Mouse (Mus musculus): ENCODE data around the gene Mfsd9. TPM values are rescaled to one million over a fixed set of nuclear protein-coding genes. Genes with fewer than 3 reads are reported as not detected.

Gene Mfsd9
- polyA plus RNA-seq, 1 experiment, result 14.0 TPM

DNA sequence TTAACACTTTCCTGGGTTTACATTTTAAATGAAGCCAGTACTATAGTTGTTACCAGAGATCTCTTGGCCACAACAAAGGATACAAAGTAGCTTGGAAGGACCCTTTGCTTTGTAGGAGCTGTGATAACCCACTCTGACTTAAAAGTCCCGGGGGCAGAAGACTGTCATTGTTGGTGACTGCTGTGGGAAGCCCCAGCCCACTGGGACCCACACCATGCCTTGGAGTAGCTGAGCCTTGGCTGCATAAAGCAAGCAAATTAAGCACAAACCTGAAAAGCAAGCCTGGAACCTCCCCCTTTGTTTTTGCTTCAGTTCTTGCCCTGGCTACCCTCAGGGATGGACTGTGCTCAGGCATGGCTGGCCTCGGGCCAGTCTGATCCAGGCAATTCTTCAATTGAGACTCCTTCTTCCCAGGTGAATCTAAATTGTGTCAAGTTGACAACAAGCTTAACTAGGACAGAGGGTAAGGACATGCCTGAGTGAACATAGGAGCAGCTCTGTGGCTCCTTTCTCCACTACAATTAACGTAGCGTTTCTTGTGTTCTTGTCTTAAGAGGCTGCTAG is 21.1 kb downstream of the Mfsd9 start:
- H3K27me3 ChIP-seq (ENCODE audit: control insufficient read depth, insufficient read depth, low read length), result no peaks in the 10 kb centered on the region
- TF ChIP-seq POLR2A (IDR thresholded peaks at IDR 0.05; ENCODE audit: low read depth, low read length) (no peak), CTCF (IDR thresholded peaks at IDR 0.05; ENCODE audit: extremely low read depth, insufficient read length, insufficient replicate concordance, low read depth, low read length) (no peak)
- H3K27ac ChIP-seq (ENCODE audit: insufficient read depth, low read depth, low read length), result no peak overlapping the region
- 78% methylated on average over 4 of the region's 4 CpGs for WGBS
- H3K4me1 ChIP-seq (ENCODE audit: control insufficient read depth, insufficient read depth, insufficient read length, low read length), result peaks cover 20% of the 10 kb centered on the region
- H3K4me3 ChIP-seq (ENCODE audit: low read depth, low read length), result no peak overlapping the region
- H3K36me3 ChIP-seq (ENCODE audit: control insufficient read depth, insufficient read depth, low read length), result peaks cover 29% of the 10 kb centered on the region

DNA sequence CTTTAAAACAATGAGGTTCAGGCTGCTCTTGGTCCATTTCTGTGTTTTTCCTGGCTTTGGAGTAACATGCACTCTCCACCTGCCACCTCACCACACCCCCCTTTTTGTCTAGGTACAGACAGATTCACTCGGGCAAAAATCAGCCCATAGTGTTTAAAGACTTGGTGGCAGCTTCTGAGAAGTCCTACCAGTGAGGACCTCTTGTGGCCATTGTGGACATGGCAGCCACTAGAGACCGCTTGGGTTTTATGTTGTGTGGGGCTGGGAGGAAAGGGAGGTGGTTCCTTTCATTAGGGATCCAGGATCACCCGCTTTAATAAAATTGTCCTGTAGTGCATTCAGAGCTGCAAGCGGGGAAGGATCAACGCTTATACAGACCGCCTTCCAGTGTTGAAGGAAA is 21.9 kb downstream of the Mfsd9 start:
- H3K27me3 ChIP-seq (ENCODE audit: control insufficient read depth, insufficient read depth, low read length), result no peaks in the 10 kb centered on the region
- H3K27ac ChIP-seq (ENCODE audit: insufficient read depth, low read depth, low read length), result no peak overlapping the region
- peaks cover 24% of the 10 kb centered on the region for H3K36me3 ChIP-seq (ENCODE audit: control insufficient read depth, insufficient read depth, low read length)
- no peak overlapping the region for H3K4me3 ChIP-seq (ENCODE audit: low read depth, low read length)
- TF ChIP-seq POLR2A (IDR thresholded peaks at IDR 0.05; ENCODE audit: low read depth, low read length), result no peak
- TF ChIP-seq CTCF (IDR thresholded peaks at IDR 0.05; ENCODE audit: extremely low read depth, insufficient read length, insufficient replicate concordance, low read depth, low read length), result peak; percentile 76; the same call in 1 of the 2 replicates
- H3K4me1 ChIP-seq (ENCODE audit: control insufficient read depth, insufficient read depth, insufficient read length, low read length), result peaks cover 19% of the 10 kb centered on the region
- WGBS, result 43% methylated on average over 6 of the region's 6 CpGs

DNA sequence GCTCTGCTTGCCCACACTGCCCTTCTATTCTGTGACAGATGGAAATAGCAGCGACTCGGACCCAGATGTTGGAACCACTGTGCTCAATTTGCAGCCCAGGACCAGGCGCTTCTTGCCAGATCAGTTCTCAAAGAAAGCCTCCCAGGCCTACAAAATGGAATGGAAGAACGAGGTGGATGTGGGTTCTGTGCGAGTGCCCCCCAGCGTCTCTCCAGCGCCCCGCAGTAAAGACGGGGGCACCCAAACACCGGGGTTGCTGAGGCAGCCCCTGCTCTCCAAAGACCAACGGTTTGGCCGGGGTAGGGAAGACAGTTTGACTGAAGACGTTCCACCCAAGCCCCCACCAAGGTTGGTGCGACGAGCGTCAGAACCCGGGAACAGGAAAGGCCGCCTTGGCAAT is 22.9 kb downstream of the Mfsd9 start:
- Histone ChIP-seq H3K27me3 (ENCODE audit: control insufficient read depth, insufficient read depth, low read length) (no peaks in the 10 kb centered on the region), H3K4me3 (ENCODE audit: low read depth, low read length) (no peak overlapping the region), H3K27ac (ENCODE audit: insufficient read depth, low read depth, low read length) (no peak overlapping the region), H3K4me1 (ENCODE audit: control insufficient read depth, insufficient read depth, insufficient read length, low read length) (peaks cover 19% of the 10 kb centered on the region), H3K36me3 (ENCODE audit: control insufficient read depth, insufficient read depth, low read length) (peaks cover 26% of the 10 kb centered on the region)
- WGBS, result 93% methylated on average over 18 of the region's 18 CpGs
- no peak for TF ChIP-seq POLR2A (IDR thresholded peaks at IDR 0.05; ENCODE audit: low read depth, low read length)
- TF ChIP-seq CTCF (IDR thresholded peaks at IDR 0.05; ENCODE audit: extremely low read depth, insufficient read length, insufficient replicate concordance, low read depth, low read length), result no peak

DNA sequence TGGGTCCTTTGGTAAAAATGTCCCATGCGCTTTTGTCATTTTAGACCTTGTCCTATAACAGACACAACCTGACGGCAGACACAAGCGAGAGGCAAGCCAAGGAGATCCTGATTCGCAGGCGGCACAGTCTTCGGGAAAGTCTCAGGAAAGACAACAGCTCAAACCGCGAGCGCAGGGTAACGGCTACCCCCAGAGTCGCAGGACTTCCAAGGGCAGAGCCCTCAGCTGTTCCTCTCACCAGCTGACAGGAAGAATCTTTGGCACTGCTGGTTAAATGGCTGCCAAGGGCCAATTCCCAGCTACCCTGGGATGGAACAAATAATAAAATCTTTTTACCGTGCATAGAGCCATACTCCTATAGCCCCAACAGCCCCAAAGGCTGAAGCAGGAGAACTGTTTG is 25.0 kb downstream of the Mfsd9 start:
- Histone ChIP-seq H3K36me3 (ENCODE audit: control insufficient read depth, insufficient read depth, low read length) (peaks cover 22% of the 10 kb centered on the region), H3K4me3 (ENCODE audit: low read depth, low read length) (no peak overlapping the region), H3K4me1 (ENCODE audit: control insufficient read depth, insufficient read depth, insufficient read length, low read length) (peaks cover 12% of the 10 kb centered on the region), H3K27me3 (ENCODE audit: control insufficient read depth, insufficient read depth, low read length) (no peaks in the 10 kb centered on the region), H3K27ac (ENCODE audit: insufficient read depth, low read depth, low read length) (peak overlapping the region; percentile 77)
- 91% methylated on average over 12 of the region's 12 CpGs for WGBS
- TF ChIP-seq CTCF (IDR thresholded peaks at IDR 0.05; ENCODE audit: extremely low read depth, insufficient read length, insufficient replicate concordance, low read depth, low read length) (no peak), POLR2A (IDR thresholded peaks at IDR 0.05; ENCODE audit: low read depth, low read length) (no peak)

DNA sequence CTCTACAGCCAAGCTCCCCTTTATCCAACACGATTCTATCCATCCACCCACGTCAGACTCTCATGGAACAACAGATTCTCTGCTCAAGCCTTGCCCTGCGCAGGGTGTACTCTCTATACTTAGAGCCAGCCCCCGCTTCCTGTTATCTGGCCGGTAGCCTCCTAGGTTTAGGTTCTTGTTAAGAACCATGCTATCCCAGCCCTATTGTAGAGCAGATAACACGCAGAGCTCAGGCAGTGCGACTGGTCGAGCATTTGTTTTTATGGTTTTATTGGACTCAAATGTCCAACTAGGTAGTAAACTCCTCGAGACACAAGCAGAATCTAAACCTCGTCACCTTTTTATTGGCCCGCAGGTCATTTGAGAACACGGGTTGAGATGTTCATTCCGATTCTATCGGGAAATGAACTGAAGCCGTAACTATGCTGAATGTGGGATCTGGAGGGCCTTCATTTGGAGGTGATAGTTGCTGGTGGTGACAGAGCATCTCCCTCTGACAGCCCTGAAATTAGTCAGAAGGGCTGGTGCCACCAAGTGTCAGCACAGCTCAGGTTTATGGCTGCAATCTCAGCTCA is 25.7 kb downstream of the Mfsd9 start:
- TF ChIP-seq POLR2A (IDR thresholded peaks at IDR 0.05; ENCODE audit: low read depth, low read length) (no peak), CTCF (IDR thresholded peaks at IDR 0.05; ENCODE audit: extremely low read depth, insufficient read length, insufficient replicate concordance, low read depth, low read length) (no peak)
- H3K36me3 ChIP-seq (ENCODE audit: control insufficient read depth, insufficient read depth, low read length), result peaks cover 22% of the 10 kb centered on the region
- 21% methylated on average over 15 of the region's 15 CpGs for WGBS
- no peaks in the 10 kb centered on the region for H3K27me3 ChIP-seq (ENCODE audit: control insufficient read depth, insufficient read depth, low read length)
- H3K27ac ChIP-seq (ENCODE audit: insufficient read depth, low read depth, low read length), result peak overlapping the region; percentile 82
- H3K4me3 ChIP-seq (ENCODE audit: low read depth, low read length), result no peak overlapping the region
- H3K4me1 ChIP-seq (ENCODE audit: control insufficient read depth, insufficient read depth, insufficient read length, low read length), result peaks cover 16% of the 10 kb centered on the region

DNA sequence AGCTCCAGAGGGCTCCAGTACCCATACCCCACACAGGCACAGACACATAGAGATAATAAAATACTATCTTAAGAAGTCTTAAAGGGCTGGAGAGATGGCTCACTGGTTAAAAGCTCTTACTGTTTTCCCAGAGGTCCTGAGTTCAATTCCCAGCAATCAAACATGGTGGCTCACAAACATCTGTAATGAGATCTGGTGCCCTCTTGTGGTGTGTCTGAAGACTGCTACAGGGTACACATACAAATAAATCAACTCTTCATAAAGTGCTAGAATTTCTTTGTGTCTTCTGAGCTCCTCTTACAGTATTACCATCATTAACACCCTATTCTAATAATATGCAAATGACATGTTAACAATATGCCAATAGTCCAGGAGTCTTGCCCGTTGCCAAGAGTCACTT is 26.4 kb downstream of the Mfsd9 start:
- no peak overlapping the region for H3K4me3 ChIP-seq (ENCODE audit: low read depth, low read length)
- H3K27me3 ChIP-seq (ENCODE audit: control insufficient read depth, insufficient read depth, low read length), result no peaks in the 10 kb centered on the region
- 35% methylated on average over 1 of the region's 1 CpGs for WGBS
- peaks cover 18% of the 10 kb centered on the region for H3K4me1 ChIP-seq (ENCODE audit: control insufficient read depth, insufficient read depth, insufficient read length, low read length)
- TF ChIP-seq CTCF (IDR thresholded peaks at IDR 0.05; ENCODE audit: extremely low read depth, insufficient read length, insufficient replicate concordance, low read depth, low read length), result no peak
- TF ChIP-seq POLR2A (IDR thresholded peaks at IDR 0.05; ENCODE audit: low read depth, low read length), result no peak
- peak overlapping the region; percentile 82 for H3K27ac ChIP-seq (ENCODE audit: insufficient read depth, low read depth, low read length)
- H3K36me3 ChIP-seq (ENCODE audit: control insufficient read depth, insufficient read depth, low read length), result peaks cover 22% of the 10 kb centered on the region

DNA sequence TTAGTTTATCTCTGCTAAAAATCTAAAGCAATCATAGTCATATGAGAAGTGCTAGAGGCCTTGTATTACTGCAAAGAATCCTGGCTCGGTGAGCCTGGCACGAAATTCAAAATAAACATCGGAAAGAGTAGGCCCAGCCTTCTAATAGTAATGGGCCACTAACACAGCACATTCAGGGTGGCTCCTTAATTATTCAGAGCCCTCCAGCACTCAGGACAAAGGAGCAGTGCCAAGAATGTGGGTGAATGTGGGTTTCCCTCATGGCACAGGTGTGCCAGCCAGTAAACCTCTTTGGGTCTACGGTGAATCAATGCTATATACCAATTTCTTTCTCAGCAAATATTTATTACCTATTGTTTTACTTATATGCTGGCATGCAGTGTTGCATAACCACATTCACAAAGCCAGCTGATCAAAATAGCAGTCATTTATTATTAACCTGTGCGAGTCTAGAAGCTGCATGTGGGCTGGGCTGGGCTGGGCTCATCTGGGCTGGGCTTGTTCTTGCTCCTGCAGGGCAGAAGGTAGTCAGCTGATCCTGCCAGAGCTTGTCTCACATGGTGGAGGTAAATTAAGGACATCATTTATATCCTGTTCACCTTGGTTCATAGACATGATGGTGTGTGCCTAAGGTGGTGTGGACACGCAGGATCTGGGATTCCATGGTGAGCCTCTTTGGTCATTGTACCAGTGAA is 30.6 kb downstream of the Mfsd9 start:
- H3K4me3 ChIP-seq (ENCODE audit: low read depth, low read length), result no peak overlapping the region
- WGBS, result 50% methylated on average over 6 of the region's 6 CpGs
- H3K4me1 ChIP-seq (ENCODE audit: control insufficient read depth, insufficient read depth, insufficient read length, low read length), result peaks cover 12% of the 10 kb centered on the region
- H3K27me3 ChIP-seq (ENCODE audit: control insufficient read depth, insufficient read depth, low read length), result no peaks in the 10 kb centered on the region
- no peak for TF ChIP-seq CTCF (IDR thresholded peaks at IDR 0.05; ENCODE audit: extremely low read depth, insufficient read length, insufficient replicate concordance, low read depth, low read length)
- TF ChIP-seq POLR2A (IDR thresholded peaks at IDR 0.05; ENCODE audit: low read depth, low read length), result no peak
- H3K27ac ChIP-seq (ENCODE audit: insufficient read depth, low read depth, low read length), result peak overlapping the region; percentile 50
- H3K36me3 ChIP-seq (ENCODE audit: control insufficient read depth, insufficient read depth, low read length), result peaks cover 21% of the 10 kb centered on the region
